Mouse (Mus musculus): Measurements from ENCODE around the gene Lrfn2.

Lrfn2 gene

GRCm38 (mm10) chr17:48963740-48964139 is 31.6 kb downstream of the Lrfn2 start:
- no peak for DNase-seq (ENCODE audit: low read depth, low spot score)

- DNase-seq (ENCODE audit: low read depth, low spot score) = no peak
These were observed 36.1 kb downstream of the Lrfn2 start for GRCm38 (mm10) chr17:48968304-48968703.

GRCm38 (mm10) chr17:48971296-48971695 is 39.1 kb downstream of the Lrfn2 start:
- DNase-seq (ENCODE audit: low read depth, low spot score) = no peak

GRCm38 (mm10) chr17:48972866-48973265 is 40.7 kb downstream of the Lrfn2 start:
- DNase-seq (ENCODE audit: low read depth, low spot score) = no peak

- DNase-seq (ENCODE audit: low read depth, low spot score) = no peak
These were observed 41.2 kb downstream of the Lrfn2 start for GRCm38 (mm10) chr17:48973394-48973793.

- no peak for DNase-seq (ENCODE audit: low read depth, low spot score)
These were observed 42.9 kb downstream of the Lrfn2 start for GRCm38 (mm10) chr17:48975055-48975454.

GRCm38 (mm10) chr17:48976611-48977022 is 44.4 kb downstream of the Lrfn2 start:
- DNase-seq (ENCODE audit: low read depth, low spot score) = no peak

GRCm38 (mm10) chr17:48995256-48995993 is 63.2 kb downstream of the Lrfn2 start:
- no peak for DNase-seq (ENCODE audit: low read depth, low spot score)

GRCm38 (mm10) chr17:48999463-49000227 is 67.5 kb downstream of the Lrfn2 start:
- no peak for DNase-seq (ENCODE audit: low read depth, low spot score)

- no peak for DNase-seq (ENCODE audit: low read depth, low spot score)
These were observed 77.3 kb downstream of the Lrfn2 start for GRCm38 (mm10) chr17:49009384-49010073.

- DNase-seq (ENCODE audit: low read depth, low spot score) = no peak
These were observed 81.9 kb downstream of the Lrfn2 start for GRCm38 (mm10) chr17:49013876-49014600.

GRCm38 (mm10) chr17:49015368-49015767 is 83.2 kb downstream of the Lrfn2 start:
- DNase-seq (ENCODE audit: low read depth, low spot score) = no peak

- DNase-seq (ENCODE audit: low read depth, low spot score) = no peak
These were observed 84.0 kb downstream of the Lrfn2 start for GRCm38 (mm10) chr17:49016229-49016628.

GRCm38 (mm10) chr17:49017438-49018415 is 85.5 kb downstream of the Lrfn2 start:
- no peak for DNase-seq (ENCODE audit: low read depth, low spot score)

GRCm38 (mm10) chr17:49018774-49019488 is 86.8 kb downstream of the Lrfn2 start:
- no peak for DNase-seq (ENCODE audit: low read depth, low spot score)

GRCm38 (mm10) chr17:49029556-49030268 is 97.5 kb downstream of the Lrfn2 start:
- no peak for DNase-seq (ENCODE audit: low read depth, low spot score)

- no peak for DNase-seq (ENCODE audit: low read depth, low spot score)
These were observed 98.1 kb downstream of the Lrfn2 start for GRCm38 (mm10) chr17:49030269-49030615.

- no peak for DNase-seq (ENCODE audit: low read depth, low spot score)
These were observed 98.7 kb downstream of the Lrfn2 start for GRCm38 (mm10) chr17:49030841-49031240.

- no peak for DNase-seq (ENCODE audit: low read depth, low spot score)
These were observed 99.6 kb downstream of the Lrfn2 start for GRCm38 (mm10) chr17:49031790-49032189.
